Mouse (Mus musculus): ENCODE results near the gene Tmem259. TPM values are rescaled to one million over a fixed set of nuclear protein-coding genes. Genes with fewer than 3 reads are reported as not detected.

The Tmem259 gene
- total RNA-seq, 4 experiments from 2014 or later, result 67.9 to 81.4 (median 74.4) TPM

DNA sequence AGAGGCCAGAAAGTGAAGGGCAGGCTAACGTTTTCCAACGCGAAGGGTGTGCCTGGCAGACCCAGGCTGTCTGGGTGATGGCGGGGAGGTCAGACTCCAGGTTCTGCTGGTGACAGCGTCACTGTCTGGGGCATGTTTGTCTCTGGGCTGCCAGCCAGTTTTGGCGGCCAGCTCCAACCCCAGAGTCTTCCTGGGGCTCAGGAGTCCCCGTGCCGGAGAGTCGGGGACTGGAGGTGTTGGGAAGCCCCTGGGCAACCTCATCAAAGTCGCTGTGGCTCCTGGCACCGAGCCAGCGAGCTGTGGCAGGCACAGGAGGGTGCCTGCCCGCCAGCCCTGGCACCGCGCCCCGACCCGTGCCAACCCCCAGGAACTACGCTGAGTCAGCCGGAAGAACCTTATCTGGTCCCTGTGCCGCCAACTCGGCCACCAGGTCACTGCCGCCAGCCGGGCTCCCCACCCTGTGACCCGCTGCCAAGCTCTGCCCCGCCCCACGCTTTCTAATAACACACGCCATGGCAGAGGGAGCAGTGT lies 47.2 kb downstream of the Tmem259 start:
- DNase-seq (ENCODE audit: low spot score in 2 of 2), result peak; percentile 62 to 67

DNA sequence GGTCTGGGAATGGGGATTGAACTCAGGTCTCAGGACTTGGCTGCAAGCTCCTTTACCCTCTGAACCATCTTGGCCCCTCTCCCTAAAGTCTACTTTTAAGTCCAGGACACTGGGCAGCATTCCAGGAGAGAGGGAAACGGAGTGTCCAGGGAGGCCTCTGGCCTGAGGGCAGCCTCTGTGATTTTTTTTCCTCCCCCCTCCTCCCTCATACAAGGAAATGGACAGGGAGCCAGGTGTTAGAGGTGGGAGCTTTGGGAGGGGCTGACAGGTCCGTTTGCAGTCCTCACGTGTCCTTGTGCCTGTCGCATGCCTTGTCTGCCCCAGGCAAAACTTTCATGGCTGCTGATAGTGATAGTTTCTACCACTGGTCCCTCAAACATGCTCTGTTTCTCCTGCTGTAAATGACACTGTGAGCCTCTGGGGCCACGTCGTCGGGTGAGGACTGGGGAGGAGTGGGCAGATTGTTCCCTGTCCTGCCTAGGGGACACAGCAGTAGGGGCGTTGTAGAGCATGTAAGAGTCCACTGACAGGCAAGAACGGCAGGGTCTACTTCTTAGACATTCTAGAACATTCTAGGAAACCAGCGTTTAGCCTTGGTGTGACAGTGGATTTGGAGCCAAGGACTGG lies 47.7 kb downstream of the Tmem259 start:
- no peak for DNase-seq (ENCODE audit: low spot score in 2 of 2)

DNA sequence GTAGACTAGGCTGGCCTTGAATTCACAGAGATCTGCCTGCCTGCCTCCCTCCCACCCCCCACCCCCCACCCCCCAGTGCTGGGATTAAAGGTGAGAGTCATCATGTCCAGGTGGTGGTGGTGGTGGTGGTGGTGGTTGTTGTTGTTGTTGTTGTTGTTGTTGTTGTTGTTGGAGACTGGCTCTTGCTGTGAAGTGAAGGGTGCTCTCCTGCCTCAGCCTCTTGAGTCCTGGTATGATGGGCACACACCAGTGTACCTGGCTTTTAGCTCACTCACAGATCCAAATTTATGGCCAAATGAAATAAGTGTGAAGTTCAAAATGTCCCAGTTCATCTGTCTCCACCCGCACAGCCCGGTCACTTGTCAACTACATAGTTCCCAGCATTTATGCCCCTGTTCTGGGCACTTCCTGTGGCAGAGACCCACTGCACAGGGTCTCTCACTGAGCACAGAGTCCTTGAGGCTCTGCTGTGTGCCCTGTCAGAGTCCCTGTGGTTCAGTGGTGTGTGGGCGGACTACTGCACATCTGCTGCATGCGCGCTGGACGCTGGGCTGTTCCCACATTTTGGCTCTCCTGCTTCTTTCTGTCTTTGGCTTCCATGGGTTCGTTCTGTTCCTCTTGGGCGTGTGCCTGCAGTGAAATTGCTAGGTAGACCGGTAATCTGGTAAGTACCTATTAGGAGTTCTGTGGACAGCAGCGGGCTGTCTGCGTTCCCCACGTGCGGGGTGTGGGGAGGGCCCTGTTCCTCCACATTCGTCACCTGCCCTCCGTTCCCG lies 49.1 kb downstream of the Tmem259 start:
- no peak for DNase-seq (ENCODE audit: low spot score in 2 of 2)

DNA sequence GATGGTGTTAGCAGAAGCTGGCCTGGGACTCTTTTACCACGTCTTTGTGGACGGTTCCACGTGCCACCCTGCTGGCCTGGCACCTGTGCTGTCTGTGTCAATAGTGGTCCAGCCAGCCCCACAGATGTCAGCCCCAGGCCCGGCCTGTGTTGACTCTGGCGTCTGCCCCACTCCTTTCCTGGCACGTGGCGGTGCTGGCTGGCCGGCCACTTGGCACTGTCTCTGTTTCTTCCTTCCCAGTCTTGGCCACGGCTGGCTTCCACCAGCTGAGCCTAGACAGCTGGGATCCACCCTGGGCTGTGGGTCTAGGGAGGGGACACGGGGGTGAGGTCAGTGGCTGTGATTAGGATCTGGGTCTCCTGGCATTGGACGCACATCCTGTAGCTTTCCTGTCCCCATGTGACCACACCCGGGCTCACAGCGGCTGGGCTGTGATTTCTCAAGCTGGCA lies 49.8 kb downstream of the Tmem259 start:
- peak; percentile 88 to 92 for DNase-seq (ENCODE audit: low spot score in 2 of 2)

DNA sequence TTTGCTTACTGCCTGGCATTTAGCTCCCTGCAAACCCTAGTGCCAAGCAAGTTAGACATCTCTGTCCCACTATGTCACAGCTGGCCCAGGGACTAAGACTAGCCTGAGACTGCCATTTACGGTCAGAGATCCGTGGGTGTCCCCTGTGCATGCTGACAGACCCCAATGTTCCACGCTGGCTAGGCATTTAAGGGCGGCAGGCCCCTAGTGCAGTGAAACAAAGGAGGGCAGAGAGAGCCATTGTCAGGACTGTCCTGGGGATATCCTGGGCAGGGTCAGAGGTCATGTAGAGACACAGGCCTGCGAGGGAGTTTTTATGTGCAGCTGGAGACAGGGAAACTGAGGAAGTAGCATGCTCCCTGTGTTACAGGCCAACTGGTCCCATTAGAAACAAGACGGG lies 50.3 kb downstream of the Tmem259 start:
- no peak for DNase-seq (ENCODE audit: low spot score in 2 of 2)

DNA sequence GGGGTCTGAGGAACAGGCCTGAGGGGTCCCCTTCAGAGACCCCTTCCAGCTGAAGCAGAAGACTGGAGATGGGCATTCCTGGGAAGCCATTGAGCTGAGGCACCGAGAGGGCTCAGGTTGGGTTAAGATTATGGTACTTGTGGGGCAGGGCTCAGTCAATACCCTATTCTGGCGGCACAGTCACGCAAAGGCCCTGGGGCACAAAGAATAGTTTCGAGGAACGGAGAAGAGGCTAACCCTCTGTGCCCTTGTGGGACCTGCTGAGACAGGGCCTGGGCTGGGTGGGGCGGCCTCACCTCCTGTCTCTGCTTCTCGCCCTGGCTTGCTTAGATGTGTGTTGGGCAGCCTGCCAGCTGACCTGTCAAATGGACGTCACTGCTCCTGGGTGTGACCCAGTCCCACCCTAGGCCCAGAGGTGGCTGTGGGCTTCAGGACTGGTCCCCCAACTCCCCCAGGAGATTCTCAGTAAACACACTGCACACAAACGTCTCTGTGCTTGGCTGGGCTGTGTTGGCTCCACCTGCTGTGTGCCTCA lies 50.9 kb downstream of the Tmem259 start:
- DNase-seq (ENCODE audit: low spot score in 2 of 2), result no peak

DNA sequence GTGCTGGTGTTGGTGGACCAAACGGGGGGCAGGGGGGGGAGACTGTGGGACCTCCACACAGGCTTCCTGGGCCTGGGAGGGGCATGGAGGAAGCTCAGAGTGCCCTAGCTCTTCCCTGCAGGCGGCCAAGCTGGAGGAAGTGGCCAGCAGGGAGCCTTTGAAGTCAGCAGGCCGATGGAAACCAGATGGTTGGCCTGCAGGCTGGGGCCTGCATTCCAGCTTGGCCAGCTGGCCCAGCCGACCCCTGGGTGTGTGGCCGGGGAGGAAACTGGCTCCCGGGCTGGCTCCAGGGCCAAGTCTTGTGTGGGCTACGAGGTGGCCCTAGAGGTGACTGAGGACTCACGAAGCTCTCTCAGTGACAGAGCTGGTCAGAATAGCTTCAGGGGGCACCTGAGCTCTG lies 51.4 kb downstream of the Tmem259 start:
- peak; percentile 59 to 75 for DNase-seq (ENCODE audit: low spot score in 2 of 2)

DNA sequence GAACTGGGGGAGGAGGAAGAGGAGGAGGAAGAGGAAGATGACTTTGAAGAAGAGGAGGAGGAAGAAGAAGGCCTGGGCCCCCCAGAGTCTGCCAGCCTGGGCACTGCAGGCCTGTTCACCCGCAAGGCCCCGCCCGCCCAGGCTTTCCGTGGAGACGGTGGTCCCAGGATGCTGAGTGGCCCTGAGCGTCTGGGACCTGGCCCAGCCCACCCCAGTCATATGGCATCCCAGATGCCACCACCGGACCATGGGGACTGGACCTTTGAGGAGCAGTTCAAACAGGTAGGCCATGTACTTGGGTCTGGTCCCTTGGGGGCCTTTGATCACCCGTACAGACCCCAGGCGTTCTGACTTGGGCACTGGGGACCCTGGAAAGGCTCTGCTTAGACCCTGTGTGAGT lies 52.3 kb downstream of the Tmem259 start:
- DNase-seq (ENCODE audit: low spot score in 2 of 2), result no peak

DNA sequence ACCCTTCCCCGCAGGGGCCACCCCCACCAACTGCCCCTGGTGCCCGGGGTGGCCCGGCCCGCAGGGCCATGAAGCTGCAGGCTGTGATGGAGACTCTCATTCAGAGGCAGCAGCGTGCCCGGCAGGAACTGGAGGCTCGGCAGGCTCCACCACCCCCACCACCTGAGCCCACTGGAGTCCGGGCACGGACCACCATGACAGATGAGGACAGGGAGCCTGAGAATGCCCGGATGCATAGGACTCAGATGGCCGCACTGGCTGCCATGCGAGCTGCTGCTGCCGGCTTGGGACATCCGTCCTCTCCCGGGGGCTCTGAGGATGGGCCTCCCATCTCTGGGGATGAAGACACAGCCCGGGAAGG lies 53.3 kb downstream of the Tmem259 start:
- DNase-seq (ENCODE audit: low spot score in 2 of 2), result no peak

DNA sequence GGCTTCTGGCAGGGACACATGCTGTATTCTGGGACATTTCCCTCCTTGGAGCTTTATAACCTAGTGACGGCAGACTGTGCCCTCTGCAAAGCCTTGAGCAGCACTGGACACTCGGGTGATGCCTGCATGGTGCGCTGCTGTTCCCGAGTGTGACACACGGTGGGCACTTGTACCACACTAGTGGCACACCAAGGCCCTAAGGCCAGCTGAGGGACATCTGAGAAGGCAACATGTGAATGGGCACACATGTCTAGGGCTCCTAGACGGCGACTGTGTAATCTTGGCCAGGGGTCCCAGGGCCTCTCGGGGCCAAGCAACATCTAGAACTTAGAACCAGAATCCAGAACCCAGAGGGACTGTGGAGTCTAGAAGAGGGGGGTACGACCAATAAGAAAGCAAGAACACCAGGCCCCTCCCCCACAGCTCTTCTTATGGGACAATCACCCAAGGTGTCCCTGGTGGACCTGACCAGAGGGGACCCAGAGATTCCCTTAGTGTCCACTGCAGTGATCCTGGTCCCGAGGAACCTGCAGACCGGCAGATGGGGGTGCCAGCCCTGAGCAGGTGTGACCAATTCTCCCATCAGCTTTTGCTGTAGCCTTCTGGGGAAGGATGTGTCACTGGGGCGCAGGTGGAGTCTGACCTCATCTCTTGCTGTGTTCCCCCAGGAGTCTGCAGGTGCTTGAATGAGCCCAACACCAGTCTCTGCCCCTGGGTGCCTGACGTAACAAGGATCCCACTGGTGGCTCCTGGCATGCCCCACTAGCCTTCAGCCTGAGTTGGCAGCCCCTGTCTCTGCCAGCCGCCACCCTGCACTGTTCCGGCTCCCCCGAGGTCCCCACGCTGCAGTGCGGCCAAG lies 53.9 kb downstream of the Tmem259 start:
- no peak for DNase-seq (ENCODE audit: low spot score in 2 of 2)

DNA sequence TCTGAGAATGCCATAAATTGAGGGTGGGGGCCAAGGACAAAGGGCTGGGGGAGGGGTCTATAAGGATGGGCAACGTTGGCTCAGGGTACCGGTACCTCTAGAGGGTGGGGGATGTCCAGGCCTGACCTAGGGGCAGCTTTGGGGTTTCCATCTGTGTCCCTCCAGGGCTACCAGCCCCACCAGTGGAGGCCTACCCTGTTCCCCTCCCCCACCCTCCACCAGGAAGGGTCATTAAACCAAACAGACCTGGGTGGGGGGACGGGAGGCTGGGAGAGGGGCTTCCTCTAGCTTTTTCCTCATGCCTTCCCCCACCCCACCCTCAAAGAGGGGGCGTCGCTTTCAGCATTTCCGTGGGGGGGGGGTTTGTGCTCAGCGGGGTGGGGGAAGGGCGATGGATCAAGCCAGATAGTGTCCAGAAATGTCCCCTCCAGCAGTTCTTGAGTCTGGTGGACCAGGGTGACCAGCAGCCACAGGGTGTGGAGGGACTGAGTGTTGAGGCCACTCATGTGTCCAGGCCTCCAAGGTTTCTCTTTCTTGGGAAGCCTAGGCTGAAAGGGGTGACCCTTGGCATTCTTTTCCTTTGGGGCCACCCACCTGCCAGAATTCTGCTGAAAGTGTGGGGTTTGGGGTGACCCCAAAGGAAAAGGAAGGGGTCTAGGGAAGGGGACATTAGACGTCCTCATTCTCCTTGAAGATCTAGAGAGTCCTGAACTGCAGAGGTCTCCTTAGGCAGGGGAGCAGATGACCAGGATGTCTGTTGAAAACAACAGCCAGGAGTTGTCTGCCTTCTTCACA lies 55.0 kb downstream of the Tmem259 start:
- no peak for DNase-seq (ENCODE audit: low spot score in 2 of 2)

DNA sequence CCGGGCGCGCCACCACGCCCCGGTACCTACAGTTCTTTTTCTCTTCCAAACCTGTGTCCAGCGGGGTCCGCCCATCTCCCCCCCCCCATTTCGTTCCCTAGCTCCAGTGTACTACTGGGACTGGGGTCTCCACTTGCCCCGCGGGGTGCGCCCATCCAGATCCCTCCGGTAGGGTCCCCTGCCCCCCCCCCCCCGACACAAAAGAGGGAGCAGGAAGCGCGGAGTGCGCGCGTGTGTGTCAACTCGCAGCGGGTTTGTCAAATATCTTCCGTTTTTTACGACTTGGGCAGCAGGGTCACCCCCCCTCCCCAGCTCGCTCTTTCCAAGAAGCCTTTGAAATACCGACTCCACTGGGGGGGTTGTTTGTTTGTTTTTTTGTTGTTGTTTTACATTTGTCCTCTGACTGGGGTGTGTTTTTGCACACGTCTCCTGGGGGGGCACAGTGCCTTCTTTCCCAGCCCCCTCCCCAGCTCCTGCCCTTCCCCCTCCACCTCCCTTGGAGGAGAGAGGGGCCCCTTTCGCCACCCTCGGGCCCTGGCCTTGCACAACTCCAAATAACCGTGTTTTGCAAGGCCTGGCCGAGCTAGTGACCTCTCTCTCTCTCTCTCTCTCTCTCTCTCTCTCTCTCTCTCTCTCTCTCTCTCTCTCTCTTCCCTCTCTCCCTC lies 56.0 kb downstream of the Tmem259 start:
- DNase-seq (ENCODE audit: low spot score in 2 of 2), result no peak

DNA sequence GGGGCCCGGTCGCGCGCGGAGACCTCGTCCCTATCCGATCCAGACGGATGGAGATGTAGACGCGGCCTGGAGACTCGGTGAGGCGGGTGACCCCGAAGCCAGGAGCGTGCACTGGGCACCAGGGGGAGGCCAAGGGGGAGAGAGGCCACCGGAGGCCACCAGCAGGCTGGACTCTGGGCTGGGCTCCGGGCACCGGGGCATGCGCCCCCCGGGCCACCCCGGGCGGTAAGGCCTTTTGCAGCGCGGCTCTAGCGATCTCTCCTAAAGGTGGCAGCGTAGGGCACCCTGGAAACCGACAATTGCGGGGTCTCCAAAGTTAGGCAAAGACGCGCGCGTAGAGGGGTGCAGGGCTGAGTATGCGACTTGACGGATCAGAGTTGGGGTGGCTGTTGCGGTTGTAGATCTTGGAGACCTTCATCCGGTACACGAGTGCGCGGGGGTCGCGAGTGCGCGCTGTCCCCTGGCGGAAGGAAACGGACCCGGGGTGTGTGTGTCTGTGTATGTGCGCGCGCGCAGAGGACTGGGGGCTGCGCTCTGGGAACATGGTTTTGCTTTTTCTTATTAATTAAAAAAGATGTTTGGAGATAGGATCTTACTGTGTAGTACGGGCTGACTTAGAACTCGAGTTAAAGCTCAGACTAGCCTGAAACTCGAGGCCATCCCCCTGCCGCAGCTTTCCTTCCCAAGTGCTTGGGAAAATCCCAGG lies 56.7 kb downstream of the Tmem259 start:
- DNase-seq (ENCODE audit: low spot score in 2 of 2), result no peak

DNA sequence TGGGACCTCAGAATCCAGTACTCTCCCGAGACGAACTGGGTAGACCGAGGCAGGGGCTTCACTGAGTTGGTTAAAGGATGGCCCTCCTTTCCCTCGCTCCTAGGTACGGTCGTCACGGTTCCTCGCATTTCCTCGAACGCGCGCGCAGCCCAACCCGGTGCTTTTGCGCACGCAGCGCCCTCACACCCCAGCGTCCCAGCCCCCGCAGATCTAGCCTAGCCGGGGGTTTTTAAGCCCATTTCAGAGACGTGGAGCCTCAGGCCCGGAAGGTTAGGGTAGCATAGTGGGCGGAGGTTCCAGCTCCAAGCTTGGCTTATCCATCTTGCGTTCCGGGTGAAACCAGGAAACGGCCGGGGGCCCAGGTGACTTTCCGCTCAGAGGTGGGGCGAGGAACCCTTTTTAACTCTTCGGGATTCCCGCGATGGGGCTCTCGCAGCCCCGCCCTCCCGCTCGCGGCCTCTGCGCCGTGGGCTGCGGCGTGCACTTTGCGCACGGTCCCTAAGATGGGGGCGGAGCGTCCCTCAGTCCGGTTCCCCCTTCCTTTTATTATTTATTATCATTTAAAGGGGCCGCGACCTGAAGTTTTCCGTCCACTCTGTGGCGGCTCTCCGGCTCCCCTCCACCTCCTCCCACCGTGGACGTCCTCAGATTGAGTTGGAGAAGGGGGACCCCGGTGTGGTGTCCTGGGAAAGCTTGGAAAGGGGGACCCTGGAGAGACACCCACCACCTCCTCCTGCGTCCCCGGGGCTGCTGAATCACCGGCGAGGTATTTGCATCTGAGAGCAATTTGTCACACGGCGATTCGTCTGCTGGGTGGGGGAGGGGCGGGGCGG lies 57.4 kb downstream of the Tmem259 start, which contains the start of gene Arid3a:
Gene Arid3a (plus strand): TSS at position 553 of the 833 bp plus-strand sequence.
- peak; percentile 70 to 81 for DNase-seq (ENCODE audit: low spot score in 2 of 2)

DNA sequence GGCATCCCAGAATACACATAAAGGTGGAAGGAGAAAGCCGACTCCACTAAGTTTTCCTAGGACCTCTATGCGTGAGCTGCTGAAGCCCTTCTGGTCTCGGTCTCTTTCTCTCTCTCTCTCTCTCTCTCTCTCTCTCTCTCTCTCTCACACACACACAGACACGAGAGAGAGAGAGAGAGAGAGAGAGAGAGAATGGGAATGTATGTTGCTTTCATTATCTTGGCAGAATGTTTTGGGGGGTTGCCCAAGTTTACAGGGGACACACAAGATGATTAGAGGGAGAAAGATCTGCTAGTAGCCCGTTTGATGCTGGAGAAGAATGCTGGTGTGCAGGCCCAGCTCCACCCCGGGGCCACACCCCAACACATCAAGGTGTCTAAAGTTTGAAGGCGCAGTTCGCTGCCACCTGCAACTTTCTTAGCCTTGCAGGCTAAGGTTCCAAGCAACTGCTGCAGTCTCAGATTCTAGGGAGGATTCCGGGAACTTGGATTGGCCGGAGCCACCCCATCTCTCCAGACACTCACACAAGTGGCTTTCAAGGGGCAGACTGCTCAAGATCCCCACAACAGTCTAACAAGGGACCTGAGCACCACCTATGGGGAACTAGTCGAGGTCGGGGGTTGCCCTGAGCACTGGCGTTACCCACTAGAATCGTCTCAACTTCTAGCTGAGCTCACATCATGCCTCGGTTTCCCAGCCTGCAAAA lies 58.2 kb downstream of the Tmem259 start:
- DNase-seq (ENCODE audit: low spot score in 2 of 2), result no peak

DNA sequence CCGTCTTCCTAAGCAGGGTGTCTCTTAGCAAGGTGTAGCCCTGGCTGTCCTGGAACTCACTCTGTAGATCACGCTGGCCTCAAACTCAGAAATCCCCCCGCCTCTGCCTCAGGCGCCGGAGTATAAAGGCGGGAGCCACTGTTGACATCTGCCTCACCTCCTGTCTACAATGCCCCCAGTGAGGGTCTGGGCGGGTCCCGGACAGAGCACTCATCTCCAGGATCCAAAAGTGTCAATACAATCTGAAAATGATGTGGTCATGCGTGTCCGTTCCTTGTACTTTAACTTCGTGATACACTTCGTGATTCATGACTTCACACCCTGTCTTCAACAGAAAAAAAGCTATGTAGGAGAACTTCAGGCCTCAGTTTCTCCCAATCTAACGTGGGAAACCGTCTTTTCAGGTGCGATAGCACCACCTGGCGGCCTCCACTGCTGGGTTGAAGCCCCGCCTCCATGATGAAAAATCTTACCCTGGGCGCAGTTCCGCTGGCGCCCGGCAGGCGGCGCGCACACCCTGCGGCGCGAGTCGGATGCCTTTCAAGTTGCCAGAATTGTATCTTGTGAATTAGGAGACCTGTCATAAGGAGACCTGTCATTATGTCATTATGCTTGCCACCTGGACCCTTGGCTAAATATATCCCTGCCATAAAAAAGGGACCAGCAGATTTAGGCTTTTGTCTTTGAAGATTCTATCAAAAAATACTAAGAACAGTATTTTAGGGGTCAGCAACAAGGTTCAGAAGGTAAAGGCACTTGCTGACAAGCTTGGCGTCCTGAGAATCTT lies 58.9 kb downstream of the Tmem259 start:
- peak; percentile 89 to 90 for DNase-seq (ENCODE audit: low spot score in 2 of 2)
